Mouse (Mus musculus): ENCODE results near the gene Mbl2. TPM values are rescaled to one million over a fixed set of nuclear protein-coding genes. Genes with fewer than 3 reads are reported as not detected.

Gene Mbl2
- polyA plus RNA-seq (2014; fragmentation: Illumina TruSeq; extraction: RNeasy Lipid Tissue Mini Kit (QIAGEN cat#74804); ENCODE audit: low replicate concordance): 3.6 TPM

GRCm38 (mm10) chr19:30232691-30233090 is at the start of gene Mbl2:
Mbl2 (plus strand) TSS chr19:30232942.

Other genes starting within 250 kb of the Mbl2 start
- not detected for gene Trpd52l3, start 229.2 kb upstream of the Mbl2 start, polyA plus RNA-seq (2014; fragmentation: Illumina TruSeq; extraction: RNeasy Lipid Tissue Mini Kit (QIAGEN cat#74804); ENCODE audit: low replicate concordance)
- 69.8 TPM for gene Uhrf2, start 202.4 kb upstream of the Mbl2 start, polyA plus RNA-seq (2014; fragmentation: Illumina TruSeq; extraction: RNeasy Lipid Tissue Mini Kit (QIAGEN cat#74804); ENCODE audit: low replicate concordance)
- not detected for gene Gldc, start 57.5 kb upstream of the Mbl2 start, polyA plus RNA-seq (2014; fragmentation: Illumina TruSeq; extraction: RNeasy Lipid Tissue Mini Kit (QIAGEN cat#74804); ENCODE audit: low replicate concordance)